19 mouse cellular contexts compared by ENCODE assay signal in genomic region chr4:68275063-68275708, GRCm38 (mm10).
"Had no signal": no experiment of that assay in that cellular context is flagged by ENCODE, and none has a peak within 500 bp of the region (broad histone marks: within the 10 kb centered on the region; RNA-seq: fewer than 3 reads in every experiment).

No protein-coding gene starts in this region.

- H3K4me1 ChIP-seq: liver, embryonic 12.5 days; midbrain, embryonic 10.5 days; midbrain, embryonic 12.5 days; neural tube, embryonic 13.5 days; neural tube, embryonic 15.5 days had no signal

- DNase-seq: lung, adult 2 months; lung, postnatal 14 days; lung, postnatal 36 days; midbrain, embryonic 14.5 days; retina, postnatal 1 day; right cerebral cortex, postnatal 14 days; right cerebral cortex, postnatal 4 days; spleen, adult 18-20 months; thymus, adult 18-20 months; thymus, postnatal 25 days; thymus, postnatal 4 days had no signal

- H3K27me3 ChIP-seq: liver, embryonic 12.5 days; midbrain, embryonic 12.5 days; neural tube, embryonic 13.5 days; neural tube, embryonic 15.5 days had no signal

- H3K27ac ChIP-seq: liver, embryonic 12.5 days; liver, embryonic 14.5 days; midbrain, embryonic 10.5 days; midbrain, embryonic 12.5 days; neural tube, embryonic 13.5 days; neural tube, embryonic 15.5 days had no signal

- H3K9me3 ChIP-seq: liver, embryonic 12.5 days; midbrain, embryonic 10.5 days; midbrain, embryonic 12.5 days; neural tube, embryonic 13.5 days; neural tube, embryonic 15.5 days had no signal

- ATAC-seq: liver, embryonic 12.5 days; midbrain, embryonic 16.5 days had no signal

- H3K9ac ChIP-seq: liver, embryonic 12.5 days; liver, embryonic 14.5 days; midbrain, embryonic 12.5 days; neural tube, embryonic 13.5 days; neural tube, embryonic 15.5 days had no signal

- H3K4me2 ChIP-seq: liver, embryonic 12.5 days; midbrain, embryonic 12.5 days; neural tube, embryonic 13.5 days; neural tube, embryonic 15.5 days had no signal

- H3K4me3 ChIP-seq: liver, embryonic 12.5 days; midbrain, embryonic 10.5 days; midbrain, embryonic 12.5 days; myocyte; neural tube, embryonic 13.5 days; neural tube, embryonic 15.5 days had no signal

- H3K36me3 ChIP-seq: liver, embryonic 12.5 days; midbrain, embryonic 10.5 days; midbrain, embryonic 12.5 days; neural tube, embryonic 13.5 days; neural tube, embryonic 15.5 days had no signal
